Mouse (Mus musculus): Measurements from ENCODE around the gene Mfsd4a. TPM values are rescaled to one million over a fixed set of nuclear protein-coding genes. Genes with fewer than 3 reads are reported as not detected.
A peak's percentile ranks its signal among the peaks of the same experiment; 100 is the strongest.

Gene Mfsd4a
- 0.79 and 2.9 TPM in 2 replicates for total RNA-seq (2017)

DNA sequence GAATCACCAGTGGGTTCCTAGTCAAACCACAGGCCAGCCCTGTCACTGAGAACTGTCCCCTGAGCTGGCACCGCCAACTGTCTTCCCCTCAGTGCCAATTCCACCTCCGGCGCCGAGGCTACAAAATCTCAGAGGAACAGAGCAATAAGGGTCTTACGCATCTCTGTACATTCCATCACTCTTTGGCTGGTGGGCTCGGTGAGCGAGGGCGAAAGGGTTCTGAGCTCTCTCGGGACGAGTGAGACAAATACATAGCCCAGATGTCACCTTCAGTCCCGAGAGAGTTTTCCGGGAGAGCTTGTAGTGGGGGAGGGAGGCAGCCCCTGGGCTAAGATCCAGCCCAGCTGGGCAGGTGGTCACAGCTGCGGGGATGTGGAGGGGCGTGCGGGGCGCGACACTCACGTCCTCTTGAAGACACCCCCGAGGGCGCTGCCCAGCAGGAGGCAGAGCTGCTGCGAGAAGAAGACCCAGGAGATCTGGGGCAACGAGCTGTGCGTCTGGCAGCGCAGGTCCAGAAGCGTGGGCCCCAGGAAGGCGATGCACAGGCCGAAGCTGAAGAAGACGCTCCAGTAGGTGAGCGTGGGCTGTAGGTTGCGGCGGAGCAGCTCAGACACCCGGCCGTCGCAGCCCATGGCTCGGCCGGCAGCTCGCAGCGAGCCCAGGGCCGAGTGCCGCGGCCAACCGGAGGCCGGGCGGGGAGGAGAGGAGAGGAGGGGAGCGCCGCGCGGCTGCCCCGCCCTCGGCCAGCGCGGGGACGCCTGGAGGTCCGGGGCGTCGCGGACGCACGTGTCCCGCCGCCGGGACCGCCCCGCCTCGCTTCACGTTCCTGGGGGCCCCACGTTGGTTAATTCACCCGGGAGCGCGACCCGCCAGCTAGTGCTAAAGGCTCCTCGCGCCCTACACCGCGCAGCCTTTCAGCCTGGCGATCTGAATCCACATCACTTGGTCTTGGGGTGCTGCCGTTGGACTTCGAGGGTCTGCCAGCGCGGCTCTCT is at the start of gene Mfsd4a:
Mfsd4a (minus strand) TSS at position 802 of the 995 bp plus-strand sequence.
- ATAC-seq (replicated peaks in 1 of 2; ENCODE audit: insufficient read depth in 1 of 2, low FRiP score in 2 of 2, low TSS enrichment in 1 of 2, low read depth in 1 of 2, poor library complexity in 2 of 2, severe bottlenecking in 2 of 2): peak; percentile 36 to 49; a peak in 3 of 4 replicates

DNA sequence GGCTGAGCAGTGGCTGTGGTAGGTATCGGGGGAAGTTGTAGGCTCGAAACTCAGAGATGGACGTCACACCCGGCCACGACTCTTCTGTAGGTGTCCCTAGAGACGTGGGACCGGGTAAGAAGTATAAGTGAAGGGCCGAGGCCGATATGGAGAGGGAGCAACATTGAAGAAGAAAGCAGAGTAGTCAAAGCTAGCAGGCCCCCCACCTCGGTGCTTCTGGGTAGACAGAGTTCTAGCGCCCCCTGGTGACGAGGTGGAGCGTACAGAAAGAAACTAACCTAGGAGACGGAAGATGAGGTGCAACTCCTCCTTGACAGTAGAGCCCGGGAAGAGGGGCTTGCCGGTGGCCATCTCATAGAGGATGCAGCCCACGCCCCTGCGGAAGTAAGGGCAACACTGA is 48.7 kb upstream of the Mfsd4a start:
- ATAC-seq (replicated peaks in 1 of 2; ENCODE audit: insufficient read depth in 1 of 2, low FRiP score in 2 of 2, low TSS enrichment in 1 of 2, low read depth in 1 of 2, poor library complexity in 2 of 2, severe bottlenecking in 2 of 2): peak in 1 of 2 experiments; percentile 47; a peak in 2 of 4 replicates

DNA sequence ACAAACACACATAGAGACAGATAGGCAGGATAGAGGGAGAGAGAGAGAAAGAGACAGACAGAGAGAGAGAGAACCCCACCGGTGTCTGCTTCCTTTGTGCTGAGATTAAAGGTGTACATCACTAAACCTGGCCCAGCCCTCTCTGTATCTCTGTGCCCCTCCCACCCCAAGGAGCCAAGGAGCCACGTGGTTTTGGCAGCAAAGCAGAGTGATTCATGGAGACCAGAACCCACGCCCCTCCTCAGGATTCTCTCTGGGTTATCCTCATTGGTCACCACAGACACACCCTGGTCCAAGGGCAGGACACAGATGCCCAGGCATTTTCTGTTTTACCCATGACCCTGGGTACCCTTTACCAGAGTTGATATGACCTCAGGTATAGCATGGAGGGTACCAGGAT is 45.2 kb upstream of the Mfsd4a start:
- ATAC-seq (replicated peaks in 1 of 2; ENCODE audit: insufficient read depth in 1 of 2, low FRiP score in 2 of 2, low TSS enrichment in 1 of 2, low read depth in 1 of 2, poor library complexity in 2 of 2, severe bottlenecking in 2 of 2): no peak

DNA sequence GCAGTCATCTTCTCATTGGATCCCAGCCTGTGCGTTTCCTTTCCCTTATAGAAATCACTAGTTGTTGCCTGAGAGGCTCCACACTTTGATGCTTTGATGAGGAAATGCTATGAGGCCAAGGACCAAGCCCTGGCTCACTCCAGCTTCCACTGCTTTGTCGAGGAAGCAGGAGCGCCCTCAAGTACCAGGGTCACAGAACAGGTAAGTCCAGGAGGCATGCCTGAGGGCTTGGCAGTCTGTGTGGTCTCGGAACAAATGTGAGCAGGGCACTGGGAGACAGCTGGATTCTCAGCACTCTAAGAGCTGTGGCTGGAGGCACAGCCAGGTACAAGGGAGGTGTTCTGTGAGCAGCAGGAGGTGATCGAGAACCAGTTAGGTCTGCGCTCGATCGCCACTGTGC is 44.6 kb upstream of the Mfsd4a start:
- no peak for ATAC-seq (replicated peaks in 1 of 2; ENCODE audit: insufficient read depth in 1 of 2, low FRiP score in 2 of 2, low TSS enrichment in 1 of 2, low read depth in 1 of 2, poor library complexity in 2 of 2, severe bottlenecking in 2 of 2)

DNA sequence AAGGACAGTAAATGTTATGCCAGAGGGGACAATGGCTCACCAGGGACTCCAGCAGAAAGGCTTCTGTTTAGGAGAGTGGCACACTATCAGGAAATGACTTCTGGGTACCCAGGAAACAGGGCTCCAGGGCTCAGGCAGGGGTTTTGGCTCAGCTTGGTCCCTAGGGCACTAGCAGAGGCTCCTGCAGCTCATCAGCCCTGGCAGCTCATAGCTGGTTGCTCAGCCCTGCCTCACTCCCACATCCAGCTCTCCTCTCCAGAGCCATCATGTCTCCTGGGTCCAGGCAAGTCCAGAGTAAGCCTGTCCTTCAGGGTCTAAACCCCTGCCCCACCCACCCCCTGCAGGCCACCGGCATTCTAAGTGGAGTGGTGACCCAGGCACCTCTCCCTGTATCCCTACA is 43.5 kb upstream of the Mfsd4a start:
- ATAC-seq (replicated peaks in 1 of 2; ENCODE audit: insufficient read depth in 1 of 2, low FRiP score in 2 of 2, low TSS enrichment in 1 of 2, low read depth in 1 of 2, poor library complexity in 2 of 2, severe bottlenecking in 2 of 2): no peak

DNA sequence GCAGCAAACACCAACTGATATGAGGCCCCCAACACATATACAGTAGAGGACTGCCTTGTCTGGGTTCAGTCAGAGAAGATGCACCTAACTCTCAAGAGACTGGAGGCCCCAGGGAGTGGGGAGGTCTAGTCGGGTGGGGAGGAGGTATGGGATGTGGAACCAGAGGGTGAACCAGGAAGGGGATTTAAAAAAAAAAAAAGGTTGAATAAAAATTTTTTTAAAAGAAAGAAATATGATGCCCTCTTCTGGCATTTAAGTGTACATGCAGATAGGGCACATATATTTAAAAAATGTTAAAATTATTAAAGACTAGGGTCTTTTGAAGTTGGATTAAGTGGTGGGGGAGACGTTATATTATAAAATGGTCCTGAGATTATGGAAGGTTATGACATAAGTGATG is 41.5 kb upstream of the Mfsd4a start:
- no peak for ATAC-seq (replicated peaks in 1 of 2; ENCODE audit: insufficient read depth in 1 of 2, low FRiP score in 2 of 2, low TSS enrichment in 1 of 2, low read depth in 1 of 2, poor library complexity in 2 of 2, severe bottlenecking in 2 of 2)

DNA sequence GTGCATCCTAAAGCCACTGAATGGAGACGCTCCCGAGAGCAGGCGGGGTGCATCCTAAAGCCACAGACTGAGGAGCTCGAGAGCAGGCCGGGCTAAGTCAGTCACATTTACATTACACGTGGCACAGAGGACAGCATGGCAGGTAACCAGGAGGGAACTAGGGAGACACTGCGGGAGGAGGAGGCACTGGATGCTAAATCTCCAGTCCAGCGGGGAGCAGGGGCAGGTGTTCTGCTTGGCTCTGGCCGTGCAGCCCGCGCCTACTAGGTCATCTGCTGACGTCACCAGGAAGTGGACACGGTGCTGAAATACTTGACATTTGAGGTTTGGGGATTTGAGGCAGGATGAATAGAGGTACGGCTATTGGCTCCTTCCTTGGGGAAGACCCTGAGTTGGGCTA is 36.5 kb upstream of the Mfsd4a start:
- ATAC-seq (replicated peaks in 1 of 2; ENCODE audit: insufficient read depth in 1 of 2, low FRiP score in 2 of 2, low TSS enrichment in 1 of 2, low read depth in 1 of 2, poor library complexity in 2 of 2, severe bottlenecking in 2 of 2): no peak

DNA sequence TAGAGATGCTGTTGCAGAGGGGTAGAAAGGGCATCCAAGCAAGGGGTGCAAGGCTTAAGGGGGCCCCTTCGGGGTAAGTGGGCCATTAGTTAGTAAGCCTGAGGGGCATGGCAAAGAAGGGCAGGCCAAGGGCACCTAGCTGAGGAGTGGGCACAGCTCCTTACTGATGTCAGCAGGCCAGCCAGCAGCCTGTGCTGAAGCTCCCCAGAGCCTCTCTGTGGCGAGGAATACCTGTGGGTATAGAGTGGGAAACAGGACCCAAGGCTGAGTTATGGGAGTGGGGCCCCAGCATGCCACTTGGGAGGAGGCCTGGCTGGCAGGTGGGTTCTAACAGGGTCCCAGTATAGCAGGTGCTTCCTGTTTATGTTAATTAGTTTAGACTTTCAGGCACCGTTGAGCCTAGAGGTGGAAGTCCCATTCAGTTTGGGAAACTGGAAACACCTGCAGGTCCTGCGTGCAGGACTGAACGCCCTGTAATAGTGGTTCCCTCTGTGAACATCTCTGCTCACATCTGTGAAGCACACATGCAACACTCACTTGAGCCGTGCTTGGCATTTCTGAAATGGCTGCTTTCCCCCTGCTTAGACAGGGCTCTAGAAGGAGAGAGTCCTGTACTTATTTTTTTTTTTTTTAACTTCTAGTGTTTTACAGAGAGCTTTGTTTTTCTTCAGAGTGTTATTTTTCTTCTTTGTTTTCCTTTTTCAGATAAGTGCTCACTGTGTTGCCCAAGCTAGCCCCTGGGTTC is 34.3 kb upstream of the Mfsd4a start:
- peak; percentile 58 to 59 for ATAC-seq (replicated peaks in 1 of 2; ENCODE audit: insufficient read depth in 1 of 2, low FRiP score in 2 of 2, low TSS enrichment in 1 of 2, low read depth in 1 of 2, poor library complexity in 2 of 2, severe bottlenecking in 2 of 2)

DNA sequence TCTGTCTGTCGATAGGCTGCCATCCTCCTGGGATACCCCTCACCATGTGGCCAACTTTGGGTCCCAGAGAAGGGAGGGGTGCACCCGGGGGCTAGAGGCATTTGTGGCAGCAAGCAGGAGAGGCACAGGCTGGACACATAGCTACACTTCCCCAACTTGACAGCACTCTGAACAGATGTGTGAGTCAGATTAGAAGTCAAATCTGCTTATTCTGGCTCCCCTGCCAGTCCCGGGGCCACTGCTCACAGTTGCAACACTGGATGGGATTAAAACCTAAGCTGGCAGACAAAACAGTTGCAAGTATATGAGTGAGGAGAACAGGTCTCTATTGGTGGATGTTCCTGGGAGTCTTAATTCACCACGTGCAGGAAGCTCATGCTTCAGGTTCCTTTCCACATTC is 31.9 kb upstream of the Mfsd4a start:
- ATAC-seq (replicated peaks in 1 of 2; ENCODE audit: insufficient read depth in 1 of 2, low FRiP score in 2 of 2, low TSS enrichment in 1 of 2, low read depth in 1 of 2, poor library complexity in 2 of 2, severe bottlenecking in 2 of 2): no peak

DNA sequence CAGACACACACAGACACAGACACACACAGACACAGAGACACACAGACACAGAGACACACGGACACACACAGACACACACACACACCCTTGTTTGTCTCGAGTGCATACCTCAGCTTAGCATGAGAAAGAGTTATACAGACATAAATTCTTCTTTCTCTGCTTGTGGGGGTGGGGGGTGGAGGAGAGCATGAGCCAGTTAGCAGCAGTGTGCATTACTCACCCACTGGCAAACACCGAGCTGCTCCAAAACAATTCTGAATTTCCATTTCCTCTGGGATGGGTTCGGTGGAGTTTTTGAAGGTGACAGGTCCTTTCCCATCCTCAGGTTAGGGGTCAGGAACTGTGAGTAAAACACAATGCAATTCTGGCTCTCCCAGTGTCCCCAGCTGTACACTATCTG is 31.2 kb upstream of the Mfsd4a start:
- no peak for ATAC-seq (replicated peaks in 1 of 2; ENCODE audit: insufficient read depth in 1 of 2, low FRiP score in 2 of 2, low TSS enrichment in 1 of 2, low read depth in 1 of 2, poor library complexity in 2 of 2, severe bottlenecking in 2 of 2)

DNA sequence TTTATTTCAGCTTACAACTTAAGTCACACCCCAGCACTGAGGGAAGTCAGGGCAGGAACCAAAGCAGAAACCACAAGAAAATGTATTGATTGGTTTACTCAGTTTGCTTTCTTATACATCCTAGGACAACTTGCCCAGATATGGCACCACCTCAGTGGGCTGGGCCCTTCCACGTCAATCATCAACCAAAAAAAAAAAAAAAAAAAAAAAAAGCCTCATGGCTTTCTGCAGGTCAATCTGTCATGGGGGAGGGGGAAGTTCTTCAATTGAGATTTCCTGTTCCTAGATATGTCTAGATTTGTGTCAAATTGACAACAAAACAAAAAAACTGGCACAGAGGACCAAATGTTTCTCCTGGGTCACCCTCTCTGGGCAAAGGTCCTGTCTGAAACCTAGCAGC is 30.2 kb upstream of the Mfsd4a start:
- ATAC-seq (replicated peaks in 1 of 2; ENCODE audit: insufficient read depth in 1 of 2, low FRiP score in 2 of 2, low TSS enrichment in 1 of 2, low read depth in 1 of 2, poor library complexity in 2 of 2, severe bottlenecking in 2 of 2): no peak

DNA sequence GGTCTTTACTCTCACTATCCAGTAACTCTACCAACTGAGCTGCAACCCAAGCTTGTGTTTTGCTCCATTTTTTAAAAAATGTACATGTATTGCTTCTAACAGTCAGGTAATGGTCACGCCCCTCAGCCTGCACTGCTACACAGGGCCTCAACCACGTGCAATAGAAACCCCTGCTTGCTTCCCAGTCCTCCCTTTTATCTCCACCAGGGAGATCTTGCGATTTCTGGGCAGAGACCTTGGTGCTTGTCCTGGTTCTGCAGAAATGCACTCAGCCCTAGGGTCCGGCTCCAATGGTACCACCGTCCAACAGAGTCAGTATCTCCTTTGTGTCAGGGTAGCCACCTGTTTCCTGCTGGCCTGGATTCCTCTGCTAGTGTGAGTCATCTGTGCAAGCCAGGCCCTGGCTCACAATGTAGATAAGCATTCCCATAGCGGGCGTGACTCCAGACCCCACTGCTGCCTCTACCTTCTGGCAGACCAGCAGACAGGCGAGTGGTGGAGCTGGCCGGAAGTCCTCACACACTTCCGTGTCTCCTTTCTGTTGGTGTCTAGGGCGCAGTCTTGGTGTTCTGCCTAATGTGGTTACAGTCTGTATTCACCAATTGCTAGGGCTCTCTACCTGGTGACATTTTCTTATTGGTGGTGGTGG is 27.6 kb upstream of the Mfsd4a start:
- peak; percentile 90 to 91 for ATAC-seq (replicated peaks in 1 of 2; ENCODE audit: insufficient read depth in 1 of 2, low FRiP score in 2 of 2, low TSS enrichment in 1 of 2, low read depth in 1 of 2, poor library complexity in 2 of 2, severe bottlenecking in 2 of 2)

DNA sequence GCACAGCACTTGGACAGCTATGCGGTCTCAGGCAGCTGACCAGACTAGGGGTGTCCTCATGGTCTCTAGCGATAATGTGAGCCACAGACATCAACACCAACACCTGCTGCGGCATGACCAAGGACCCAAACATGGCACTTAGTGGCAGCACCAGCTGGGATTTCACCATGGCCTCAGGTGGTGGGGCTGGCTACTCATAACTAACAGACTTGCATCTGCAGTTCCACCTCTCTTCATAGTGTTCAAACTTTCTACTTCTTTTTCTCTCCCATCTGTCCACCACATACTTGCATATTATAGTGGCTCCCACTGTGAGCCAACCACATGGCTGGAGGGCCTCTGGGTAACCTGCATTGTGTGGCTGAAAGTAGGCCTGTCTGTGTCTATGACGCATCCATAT is 25.4 kb upstream of the Mfsd4a start:
- no peak for ATAC-seq (replicated peaks in 1 of 2; ENCODE audit: insufficient read depth in 1 of 2, low FRiP score in 2 of 2, low TSS enrichment in 1 of 2, low read depth in 1 of 2, poor library complexity in 2 of 2, severe bottlenecking in 2 of 2)

DNA sequence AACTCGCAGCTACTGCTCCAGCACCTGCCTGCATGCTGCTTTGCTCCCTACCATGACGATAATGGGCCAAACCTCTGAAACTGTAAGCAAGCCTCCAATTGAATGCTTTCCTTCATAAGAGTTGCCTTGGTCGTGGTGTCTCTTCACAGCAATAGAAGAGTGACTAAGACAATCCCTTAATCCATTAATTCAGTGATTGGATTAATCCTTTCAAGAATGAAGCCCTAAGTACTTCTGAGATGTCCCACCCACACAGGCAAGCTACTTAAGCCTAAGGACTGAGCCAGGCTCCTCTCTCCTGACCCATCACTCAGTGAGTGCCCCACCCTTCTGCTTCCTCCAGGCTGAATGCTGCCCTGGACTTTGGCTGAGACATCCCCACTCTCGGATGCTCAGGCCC is 22.4 kb upstream of the Mfsd4a start:
- no peak for ATAC-seq (replicated peaks in 1 of 2; ENCODE audit: insufficient read depth in 1 of 2, low FRiP score in 2 of 2, low TSS enrichment in 1 of 2, low read depth in 1 of 2, poor library complexity in 2 of 2, severe bottlenecking in 2 of 2)

DNA sequence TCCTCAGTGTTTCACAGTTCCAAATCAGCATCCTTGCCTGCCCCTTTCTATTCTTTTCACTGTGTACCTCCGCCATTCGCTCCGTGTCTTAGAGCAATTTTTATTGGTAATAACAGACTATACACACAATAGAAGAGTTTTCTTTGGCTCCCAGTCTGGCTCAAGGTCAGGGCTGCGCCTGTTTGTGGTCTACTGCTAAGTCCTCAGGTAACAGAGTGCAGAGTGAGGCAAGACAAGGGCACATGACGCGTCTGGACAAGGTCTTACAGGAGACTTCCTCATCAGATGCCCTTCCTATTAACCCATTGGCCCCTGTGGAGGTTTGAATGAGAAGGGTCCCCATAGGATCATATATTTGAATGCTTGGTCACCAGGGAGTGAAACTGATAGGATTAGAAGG is 21.9 kb upstream of the Mfsd4a start:
- no peak for ATAC-seq (replicated peaks in 1 of 2; ENCODE audit: insufficient read depth in 1 of 2, low FRiP score in 2 of 2, low TSS enrichment in 1 of 2, low read depth in 1 of 2, poor library complexity in 2 of 2, severe bottlenecking in 2 of 2)

DNA sequence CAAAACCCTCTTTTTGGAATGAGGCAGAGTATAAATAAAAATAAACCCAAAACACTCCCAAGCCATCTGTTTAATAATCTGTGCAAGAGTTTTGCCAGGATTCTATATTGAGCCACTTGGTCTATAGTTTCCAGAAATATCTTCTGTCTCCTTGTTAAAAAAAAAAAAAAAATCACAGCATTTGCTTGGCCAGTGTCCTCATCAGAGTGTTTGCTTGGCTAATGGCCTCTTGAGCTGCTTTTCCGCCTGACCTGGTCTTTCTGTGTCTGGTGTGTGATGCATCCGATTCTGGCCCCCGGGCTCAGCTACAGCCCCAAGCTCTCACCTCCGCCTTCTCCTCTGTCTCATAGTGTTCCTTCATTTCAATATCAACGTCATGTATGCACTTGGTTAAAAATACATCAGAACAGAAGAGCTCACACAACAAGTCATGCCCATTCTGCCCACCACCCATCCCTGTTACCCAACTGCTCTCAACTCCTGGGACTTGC is 20.4 kb upstream of the Mfsd4a start:
- ATAC-seq (replicated peaks in 1 of 2; ENCODE audit: insufficient read depth in 1 of 2, low FRiP score in 2 of 2, low TSS enrichment in 1 of 2, low read depth in 1 of 2, poor library complexity in 2 of 2, severe bottlenecking in 2 of 2): no peak

DNA sequence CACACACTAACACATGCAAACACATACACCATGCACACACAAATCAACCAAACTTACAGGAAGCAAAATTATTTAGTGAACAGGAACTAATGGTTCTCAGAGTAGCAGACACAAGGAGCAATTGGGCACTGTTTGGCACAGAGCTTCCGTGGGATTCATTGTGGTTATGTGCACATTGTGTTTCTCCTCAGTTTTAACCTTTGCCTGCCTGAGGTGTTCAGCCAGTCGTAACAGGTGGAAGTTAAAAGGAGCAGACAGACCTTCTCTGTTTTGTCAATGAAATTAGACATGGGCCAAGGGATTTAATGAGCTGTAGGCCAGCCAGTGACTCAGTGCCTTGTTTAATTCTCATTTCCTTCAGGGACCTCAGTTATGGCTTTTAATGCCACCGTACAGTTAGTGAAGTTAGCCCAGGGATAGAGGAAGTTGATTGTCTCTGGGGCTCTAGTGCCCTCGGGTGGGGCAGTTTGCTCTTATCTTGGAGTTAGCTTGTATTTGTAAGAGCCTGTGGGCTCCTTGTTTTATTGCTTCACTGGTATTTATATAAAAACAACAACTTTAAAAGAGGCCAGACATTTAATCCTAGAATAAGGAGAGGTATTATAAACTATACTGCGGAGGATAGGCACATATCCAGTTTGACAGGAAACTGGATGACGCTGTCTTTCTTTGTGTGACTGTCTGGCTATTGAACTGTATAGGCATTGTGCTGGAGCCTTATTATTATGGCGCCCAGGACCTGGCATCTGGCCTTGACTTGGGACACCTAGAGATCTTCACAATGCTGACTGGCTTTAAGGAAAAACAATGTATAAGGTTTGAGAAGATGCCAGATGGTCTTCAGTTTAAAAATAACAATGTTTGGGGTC is 17.6 kb upstream of the Mfsd4a start:
- peak; percentile 68 to 86 for ATAC-seq (replicated peaks in 1 of 2; ENCODE audit: insufficient read depth in 1 of 2, low FRiP score in 2 of 2, low TSS enrichment in 1 of 2, low read depth in 1 of 2, poor library complexity in 2 of 2, severe bottlenecking in 2 of 2)

Data from hematopoietic stem cell, adult 5-6 weeks (primary cell).